8 mouse cellular contexts compared by ENCODE assay signal in the genomic region with DNA sequence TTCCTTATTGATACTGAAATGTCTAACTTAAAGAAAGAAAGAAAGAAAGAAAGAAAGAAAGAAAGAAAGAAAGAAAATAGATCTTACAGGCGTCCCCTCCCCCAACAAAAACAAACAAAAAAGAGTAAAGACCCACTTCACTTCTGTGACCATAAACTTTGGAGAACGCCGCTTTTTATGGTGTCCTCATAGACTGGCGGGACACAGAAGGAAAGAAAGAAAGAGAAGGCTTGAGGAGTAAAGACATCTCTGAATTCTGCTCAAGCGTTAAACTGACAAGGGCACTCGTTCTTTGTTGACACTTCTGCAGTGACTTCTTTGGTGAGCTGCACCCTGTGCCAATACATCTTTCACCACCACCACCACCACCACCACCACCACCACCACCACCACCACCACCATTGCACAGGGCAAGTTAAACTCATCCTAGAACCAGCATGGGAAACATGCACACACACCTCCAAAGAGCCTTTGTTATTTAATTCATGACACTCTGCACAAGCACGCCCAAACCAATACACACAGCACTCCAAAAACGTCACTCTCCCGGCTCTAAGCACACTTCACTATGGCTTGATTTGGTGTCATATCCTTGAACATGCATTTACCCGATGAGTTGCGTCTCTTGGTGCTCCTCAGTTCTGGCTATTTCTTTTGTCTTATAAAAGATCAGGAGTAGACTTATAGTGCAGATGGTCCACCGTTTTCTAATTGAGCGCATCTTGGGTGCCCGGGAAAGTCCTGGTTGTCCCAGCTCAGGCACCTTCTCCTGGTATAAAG. TPM values are rescaled to one million over a fixed set of nuclear protein-coding genes. Genes with fewer than 3 reads are reported as not detected.
DNase-seq lines count a peak whose midpoint lies in the region; ATAC-seq lines count a peak whose summit lies in the region.

No protein-coding gene starts in this region.

- H3K27me3 ChIP-seq in embryonic facial prominence, embryonic 11.5 days (ENCODE audit: control insufficient read depth, insufficient read depth, low read length) = no peaks in the 10 kb centered on the region
- H3K27me3 ChIP-seq in hindbrain, embryonic 15.5 days = no peaks in the 10 kb centered on the region
- H3K27me3 ChIP-seq in midbrain, embryonic 14.5 days (ENCODE audit: control insufficient read depth, insufficient read depth, low read length) = no peaks in the 10 kb centered on the region

- H3K9ac ChIP-seq in embryonic facial prominence, embryonic 11.5 days (replicated peaks; ENCODE audit: low read length) = peak overlapping the region; percentile 54
- H3K9ac ChIP-seq in hindbrain, embryonic 15.5 days = peak overlapping the region; percentile 53
- H3K9ac ChIP-seq in midbrain, embryonic 14.5 days (replicated peaks; ENCODE audit: low read length) = peak overlapping the region; percentile 77

- no peak overlapping the region for H3K27ac ChIP-seq in embryonic facial prominence, embryonic 11.5 days (replicated peaks; ENCODE audit: low read depth, low read length)
- peak overlapping the region; percentile 88 for H3K27ac ChIP-seq in hindbrain, embryonic 15.5 days (replicated peaks)
- peak overlapping the region; percentile 89 for H3K27ac ChIP-seq in midbrain, embryonic 14.5 days (replicated peaks; ENCODE audit: low read depth, low read length)

- H3K36me3 ChIP-seq in embryonic facial prominence, embryonic 11.5 days (replicated peaks; ENCODE audit: control insufficient read depth, insufficient read depth, low read depth, low read length) = no peaks in the 10 kb centered on the region
- no peaks in the 10 kb centered on the region for H3K36me3 ChIP-seq in hindbrain, embryonic 15.5 days
- no peaks in the 10 kb centered on the region for H3K36me3 ChIP-seq in midbrain, embryonic 14.5 days (ENCODE audit: control insufficient read depth, insufficient read depth, low read length)

- no peaks in the 10 kb centered on the region for H3K4me1 ChIP-seq in embryonic facial prominence, embryonic 11.5 days (ENCODE audit: control insufficient read depth, insufficient read depth, low read length)
- H3K4me1 ChIP-seq in hindbrain, embryonic 15.5 days (replicated peaks) = peaks cover 18% of the 10 kb centered on the region
- peaks cover 12% of the 10 kb centered on the region for H3K4me1 ChIP-seq in midbrain, embryonic 14.5 days (ENCODE audit: control insufficient read depth, insufficient read depth, low read length)

- ATAC-seq in CD4-positive, CD25-positive, alpha-beta regulatory T cell, adult 4 months = peak; percentile 3
- no peak for ATAC-seq in embryonic facial prominence, embryonic 11.5 days (replicated peaks; ENCODE audit: insufficient number of reproducible peaks, low FRiP score, low TSS enrichment, low read depth)
- ATAC-seq in hindbrain, embryonic 15.5 days (ENCODE audit: low FRiP score, low read depth) = peak; percentile 20; the same call in 1 of the 2 replicates
- ATAC-seq in midbrain, embryonic 14.5 days (ENCODE audit: low FRiP score, low TSS enrichment) = 0 out of 2 replicates have a peak, but pooled peaks have one; percentile 3

- H3K4me2 ChIP-seq in embryonic facial prominence, embryonic 11.5 days (ENCODE audit: low read depth, low read length) = peak overlapping the region; percentile 75
- H3K4me2 ChIP-seq in hindbrain, embryonic 15.5 days = peak overlapping the region; percentile 84
- peak overlapping the region; percentile 86 for H3K4me2 ChIP-seq in midbrain, embryonic 14.5 days (ENCODE audit: low read length)

- WGBS in embryonic facial prominence, embryonic 11.5 days = under 1% methylated on average over 14 of the region's 14 CpGs
- under 1% methylated on average over 14 of the region's 14 CpGs for WGBS in hindbrain, embryonic 15.5 days
- 2% methylated on average over 14 of the region's 14 CpGs for WGBS in midbrain, embryonic 14.5 days

- peak; percentile 7 for DNase-seq in heart, adult 8-10 months (ENCODE audit: low spot score)
- DNase-seq in heart, adult 18-20 months = no peak
- DNase-seq in embryonic facial prominence, embryonic 11.5 days (ENCODE audit: low spot score) = peak; percentile 26
- DNase-seq in midbrain, embryonic 14.5 days = peak; percentile 58
- DNase-seq in adrenal gland, adult 8-10 months = no peak
- DNase-seq in gastrocnemius, adult 8-10 months (ENCODE audit: low spot score in 2 of 2) = no peak

- H3K4me3 ChIP-seq in embryonic facial prominence, embryonic 11.5 days (ENCODE audit: low read depth, low read length) = peak overlapping the region; percentile 51
- H3K4me3 ChIP-seq in hindbrain, embryonic 15.5 days = peak overlapping the region; percentile 54
- peak overlapping the region; percentile 72 for H3K4me3 ChIP-seq in midbrain, embryonic 14.5 days (replicated peaks; ENCODE audit: low read depth, low read length)

- H3K9me3 ChIP-seq in embryonic facial prominence, embryonic 11.5 days (replicated peaks; ENCODE audit: control insufficient read depth, low read length) = no peaks in the 10 kb centered on the region
- H3K9me3 ChIP-seq in hindbrain, embryonic 15.5 days = no peaks in the 10 kb centered on the region
- no peaks in the 10 kb centered on the region for H3K9me3 ChIP-seq in midbrain, embryonic 14.5 days (ENCODE audit: control insufficient read depth, low read length)

RNA-seq across cellular contexts. Expression of gene St8sia4, which starts 0.6 kb away (rescaled TPM):
- total RNA-seq in heart, adult 8-10 months (2022) = 1 to 10 TPM; 5.4 to 7.6 (median 6.5) TPM
- 1 to 10 TPM; 4.9 to 5.0 TPM for total RNA-seq in heart, adult 18-20 months (2021)
- 10 to 100 TPM; 50.7 to 56.5 TPM for polyA plus RNA-seq in CD4-positive, CD25-positive, alpha-beta regulatory T cell, adult 4 months (2017; shearing (Covaris generic))
- polyA plus RNA-seq in embryonic facial prominence, embryonic 11.5 days (2014; fragmentation: Nextera tagmentation; extraction: Ambion mirVana) = 9.6 and 12.1 TPM in 2 replicates
- 33.1 and 33.2 TPM in 2 replicates for polyA plus RNA-seq in hindbrain, embryonic 15.5 days (2015; fragmentation: Nextera tagmentation; extraction: Ambion mirVana)
- 55.2 and 59.0 TPM in 2 replicates for polyA plus RNA-seq in midbrain, embryonic 14.5 days (2014; fragmentation: Nextera tagmentation; extraction: Ambion mirVana)
- 1 to 10 TPM; 1.4 to 4.4 (median 3.4) TPM for total RNA-seq in adrenal gland, adult 8-10 months (2022)
- total RNA-seq in gastrocnemius, adult 8-10 months (2022) = 1 to 10 TPM; 1.2 to 2.3 (median 1.8) TPM

Comparison
In these comparisons a context has a peak if more than half of its experiments do, and no peak if none do; other contexts are left out.
1. DNase-seq: peak in heart, adult 8-10 months (single experiment), embryonic facial prominence, embryonic 11.5 days (single experiment) and midbrain, embryonic 14.5 days (single experiment); none in heart, adult 18-20 months (0 of 2), adrenal gland, adult 8-10 months (single experiment) and gastrocnemius, adult 8-10 months (0 of 2).
2. Peak in every context shown above with its lines, with median percentiles within 50 percentile points of each other: H3K4me2 ChIP-seq, H3K4me3 ChIP-seq and H3K9ac ChIP-seq.